Mouse (Mus musculus): ENCODE measurements at regions not wholly inside any gene's neighbourhood (a gene's known extent, or its start where the extent isn't known, plus 50 kb on each side); places are given as distances from the start of the nearest gene placed in this dataset.

- Histone ChIP-seq H3K4me3 (replicated peaks) (no peak overlapping the region), H3K4me1 (no peaks in the 10 kb centered on the region), H3K36me3 (replicated peaks; ENCODE audit: low read length) (no peaks in the 10 kb centered on the region), H3K9me3 (0 out of 2 replicates have a peak, but pooled peaks cover 3% of the 10 kb centered on the region), H3K27me3 (replicated peaks) (no peaks in the 10 kb centered on the region)
- TF ChIP-seq GATA1 (IDR thresholded peaks at IDR 0.05; ENCODE audit: borderline replicate concordance, low read length) (no peak), FLI1 (IDR thresholded peaks at IDR 0.05; ENCODE audit: low read length) (no peak)
These were observed 50.5 kb upstream of the Ednra start for GRCm38 (mm10) chr8:77774551-77775335.

DNA sequence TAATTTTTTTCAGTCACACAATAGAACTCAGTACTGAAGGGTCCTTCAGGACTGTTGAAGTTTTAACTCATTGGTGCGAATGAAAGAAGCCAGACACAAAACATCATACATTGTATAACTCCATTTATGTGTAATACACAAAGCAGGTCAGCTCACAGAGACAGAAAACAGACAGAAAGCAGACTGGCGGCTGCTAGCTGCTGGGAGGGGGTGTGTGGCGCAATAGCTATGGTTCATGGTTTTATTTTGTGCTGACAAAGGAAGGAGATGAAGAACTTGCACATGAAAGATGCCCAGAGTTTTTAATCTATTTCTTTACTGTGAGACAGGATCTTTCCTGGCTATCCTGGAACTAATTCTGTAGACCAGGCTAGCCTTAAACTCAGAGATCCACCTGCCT, 51.3 kb upstream of the Ednra start:
- Histone ChIP-seq H3K27me3 (replicated peaks) (no peaks in the 10 kb centered on the region), H3K36me3 (replicated peaks; ENCODE audit: low read length) (no peaks in the 10 kb centered on the region), H3K4me3 (replicated peaks) (no peak overlapping the region), H3K9me3 (0 out of 2 replicates have a peak, but pooled peaks cover 3% of the 10 kb centered on the region), H3K4me1 (no peaks in the 10 kb centered on the region)
- no peak for TF ChIP-seq GATA1 (IDR thresholded peaks at IDR 0.05; ENCODE audit: borderline replicate concordance, low read length)
- TF ChIP-seq FLI1 (IDR thresholded peaks at IDR 0.05; ENCODE audit: low read length) = no peak

DNA sequence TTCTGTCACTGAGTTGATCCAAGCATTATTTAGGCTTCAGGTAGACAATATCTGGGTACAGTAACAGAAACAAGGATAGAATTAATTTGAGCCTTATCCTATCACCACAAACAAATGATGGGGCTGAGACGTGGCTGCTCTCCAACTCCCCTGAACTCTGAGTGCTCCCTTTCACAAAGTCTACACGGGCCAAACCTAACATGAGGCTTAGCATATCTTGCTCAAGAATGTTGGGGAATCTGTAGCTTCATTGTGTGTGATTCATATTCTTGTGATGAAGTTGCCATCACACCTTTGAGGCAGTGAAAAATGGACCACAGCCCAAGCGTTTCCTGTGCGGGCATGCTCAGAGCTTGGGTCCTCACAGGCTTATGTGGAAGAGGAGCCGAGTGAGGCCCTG, 53.3 kb upstream of the Ednra start:
- Histone ChIP-seq H3K9me3 (peaks cover 14% of the 10 kb centered on the region; the same call in 1 of the 2 replicates), H3K4me1 (no peaks in the 10 kb centered on the region), H3K4me3 (replicated peaks) (no peak overlapping the region), H3K36me3 (replicated peaks; ENCODE audit: low read length) (no peaks in the 10 kb centered on the region), H3K27me3 (replicated peaks) (no peaks in the 10 kb centered on the region)
- no peak for TF ChIP-seq GATA1 (IDR thresholded peaks at IDR 0.05; ENCODE audit: borderline replicate concordance, low read length)
- no peak for TF ChIP-seq FLI1 (IDR thresholded peaks at IDR 0.05; ENCODE audit: low read length)

- TF ChIP-seq FLI1 (IDR thresholded peaks at IDR 0.05; ENCODE audit: low read length) (no peak), GATA1 (IDR thresholded peaks at IDR 0.05; ENCODE audit: borderline replicate concordance, low read length) (no peak)
- no peaks in the 10 kb centered on the region for H3K36me3 ChIP-seq (replicated peaks; ENCODE audit: low read length)
These were observed 61.5 kb upstream of the Ednra start for GRCm38 (mm10) chr8:77785676-77786255.

GRCm38 (mm10) chr8:77794911-77795310, 70.6 kb upstream of the Ednra start:
- Histone ChIP-seq H3K27me3 (replicated peaks) (no peaks in the 10 kb centered on the region), H3K4me3 (replicated peaks) (no peak overlapping the region), H3K4me1 (no peaks in the 10 kb centered on the region), H3K36me3 (replicated peaks; ENCODE audit: low read length) (no peaks in the 10 kb centered on the region), H3K9me3 (0 out of 2 replicates have a peak, but pooled peaks cover 2% of the 10 kb centered on the region)
- TF ChIP-seq FLI1 (IDR thresholded peaks at IDR 0.05; ENCODE audit: low read length) (no peak), GATA1 (IDR thresholded peaks at IDR 0.05; ENCODE audit: borderline replicate concordance, low read length) (no peak)

More at GRCm38 (mm10) chr8:77785676-77786255, 61.5 kb upstream of the Ednra start:
- H3K27me3 ChIP-seq (replicated peaks) = no peaks in the 10 kb centered on the region
- H3K4me1 ChIP-seq = no peaks in the 10 kb centered on the region
- H3K4me3 ChIP-seq (replicated peaks) = no peak overlapping the region
- H3K9me3 ChIP-seq = peaks cover 11% of the 10 kb centered on the region; the same call in 1 of the 2 replicates

DNA sequence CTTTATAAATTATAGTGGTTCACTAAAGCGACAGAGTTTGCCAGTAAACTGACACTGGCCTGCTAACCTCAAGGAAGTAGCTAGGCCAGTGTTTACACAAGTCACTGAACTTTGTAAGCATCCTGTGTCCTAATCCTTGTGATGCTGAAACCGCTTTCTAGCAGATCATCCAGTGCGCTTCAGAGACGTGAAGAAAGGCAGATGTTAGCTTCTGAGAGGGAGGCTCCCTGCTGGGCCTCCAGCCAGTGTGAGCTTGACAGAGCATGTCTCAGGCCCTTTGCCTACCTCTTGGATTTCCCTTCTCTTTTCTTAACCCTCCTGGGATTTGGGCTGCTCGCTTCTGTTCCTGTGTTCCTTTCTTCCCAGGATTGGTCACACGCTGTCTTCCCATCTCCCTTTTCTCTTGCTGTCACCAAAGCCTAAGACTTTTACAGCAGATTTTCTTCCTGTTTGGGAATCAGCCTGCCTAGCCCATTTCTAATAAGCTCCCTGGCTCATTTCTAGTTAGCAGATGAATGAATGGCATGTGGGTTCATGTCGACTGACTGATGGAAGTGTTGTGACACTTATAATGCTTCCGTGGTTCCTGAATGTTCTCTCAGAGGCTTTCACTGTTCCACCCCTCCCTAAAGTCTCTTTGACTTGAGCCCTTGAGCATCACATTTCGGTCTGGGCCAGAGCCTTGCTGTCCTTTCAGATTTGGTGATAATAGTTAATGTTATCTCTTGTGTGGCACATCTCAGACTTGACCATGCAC, 79.1 kb upstream of the Ednra start:
- H3K9me3 ChIP-seq = peaks cover 8% of the 10 kb centered on the region; the same call in 1 of the 2 replicates
- TF ChIP-seq GATA1 (IDR thresholded peaks at IDR 0.05; ENCODE audit: borderline replicate concordance, low read length) = no peak
- no peak for TF ChIP-seq FLI1 (IDR thresholded peaks at IDR 0.05; ENCODE audit: low read length)
- no peaks in the 10 kb centered on the region for H3K27me3 ChIP-seq (replicated peaks)
- H3K4me3 ChIP-seq (replicated peaks) = no peak overlapping the region
- no peaks in the 10 kb centered on the region for H3K4me1 ChIP-seq
- no peaks in the 10 kb centered on the region for H3K36me3 ChIP-seq (replicated peaks; ENCODE audit: low read length)

GRCm38 (mm10) chr8:77804536-77804935, 80.3 kb upstream of the Ednra start:
- H3K36me3 ChIP-seq (replicated peaks; ENCODE audit: low read length) = no peaks in the 10 kb centered on the region
- no peak for TF ChIP-seq GATA1 (IDR thresholded peaks at IDR 0.05; ENCODE audit: borderline replicate concordance, low read length)
- TF ChIP-seq FLI1 (IDR thresholded peaks at IDR 0.05; ENCODE audit: low read length) = no peak
- H3K27me3 ChIP-seq (replicated peaks) = no peaks in the 10 kb centered on the region
- H3K4me3 ChIP-seq (replicated peaks) = no peak overlapping the region
- H3K9me3 ChIP-seq = peaks cover 8% of the 10 kb centered on the region; the same call in 1 of the 2 replicates
- no peaks in the 10 kb centered on the region for H3K4me1 ChIP-seq

- H3K27me3 ChIP-seq (replicated peaks) = no peaks in the 10 kb centered on the region
- no peak for TF ChIP-seq GATA1 (IDR thresholded peaks at IDR 0.05; ENCODE audit: borderline replicate concordance, low read length)
- no peak for TF ChIP-seq FLI1 (IDR thresholded peaks at IDR 0.05; ENCODE audit: low read length)
These were observed 80.7 kb upstream of the Ednra start for GRCm38 (mm10) chr8:77804956-77805355.

GRCm38 (mm10) chr8:77805657-77806056, 81.4 kb upstream of the Ednra start:
- TF ChIP-seq FLI1 (IDR thresholded peaks at IDR 0.05; ENCODE audit: low read length) = no peak
- no peak for TF ChIP-seq GATA1 (IDR thresholded peaks at IDR 0.05; ENCODE audit: borderline replicate concordance, low read length)
- Histone ChIP-seq H3K4me3 (replicated peaks) (no peak overlapping the region), H3K27me3 (replicated peaks) (no peaks in the 10 kb centered on the region)

More at GRCm38 (mm10) chr8:77804956-77805355, 80.7 kb upstream of the Ednra start:
- H3K4me3 ChIP-seq (replicated peaks) = no peak overlapping the region
- H3K9me3 ChIP-seq = peaks cover 8% of the 10 kb centered on the region; the same call in 1 of the 2 replicates
- H3K36me3 ChIP-seq (replicated peaks; ENCODE audit: low read length) = no peaks in the 10 kb centered on the region
- H3K4me1 ChIP-seq = no peaks in the 10 kb centered on the region

More at GRCm38 (mm10) chr8:77805657-77806056, 81.4 kb upstream of the Ednra start:
- Histone ChIP-seq H3K9me3 (peaks cover 8% of the 10 kb centered on the region; the same call in 1 of the 2 replicates), H3K4me1 (no peaks in the 10 kb centered on the region), H3K36me3 (replicated peaks; ENCODE audit: low read length) (no peaks in the 10 kb centered on the region)

Data from megakaryocyte, embryonic 14.5 days (primary cell).